ENCODE assay signal across 30 mouse cellular contexts in the genomic region with DNA sequence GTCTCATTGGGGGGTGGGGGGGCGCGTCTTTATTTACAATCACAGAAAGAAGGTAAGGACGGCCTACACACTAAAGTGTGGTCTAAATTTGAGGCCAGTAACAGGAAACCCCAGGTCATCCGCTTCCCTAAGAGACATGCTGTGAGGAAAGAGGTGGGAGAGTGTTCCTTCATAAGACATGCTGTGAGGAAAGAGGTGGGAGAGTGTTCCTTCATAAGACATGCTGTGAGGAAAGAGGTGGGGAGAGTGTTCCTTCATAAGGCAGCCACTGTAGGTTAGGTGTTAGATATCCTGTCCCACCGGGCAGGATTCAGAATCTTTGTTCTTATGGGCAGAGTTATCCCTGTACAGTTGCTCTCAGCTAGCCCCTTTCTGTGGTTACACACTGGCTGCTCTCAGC. TPM values are rescaled to one million over a fixed set of nuclear protein-coding genes. Genes with fewer than 3 reads are reported as not detected.
"Had no signal": no experiment of that assay in that cellular context is flagged by ENCODE, and none has a peak within 500 bp of the region (broad histone marks: within the 10 kb centered on the region; RNA-seq: fewer than 3 reads in every experiment).

No protein-coding gene starts in this region.

- H3K4me1 ChIP-seq: embryonic facial prominence, embryonic 10.5 days; embryonic facial prominence, embryonic 12.5 days; embryonic facial prominence, embryonic 13.5 days; embryonic facial prominence, embryonic 15.5 days; forebrain, embryonic 10.5 days; forebrain, embryonic 12.5 days; forebrain, embryonic 13.5 days; forebrain, embryonic 15.5 days had no signal

- H3K9me3 ChIP-seq: embryonic facial prominence, embryonic 10.5 days; embryonic facial prominence, embryonic 12.5 days; embryonic facial prominence, embryonic 13.5 days; embryonic facial prominence, embryonic 15.5 days; forebrain, embryonic 10.5 days; forebrain, embryonic 12.5 days; forebrain, embryonic 13.5 days; forebrain, embryonic 15.5 days had no signal

- H3K9ac ChIP-seq: embryonic facial prominence, embryonic 12.5 days; embryonic facial prominence, embryonic 13.5 days; embryonic facial prominence, embryonic 15.5 days; forebrain, embryonic 12.5 days; forebrain, embryonic 13.5 days; forebrain, embryonic 15.5 days; forebrain, postnatal 0 days had no signal

- DNase-seq: cerebellum, adult 2 months; cerebellum, adult 8-10 months; cerebellum, adult 9-10 months; cerebellum, adult 9-11 months; cerebellum, postnatal 10 days; cerebellum, postnatal 14 days; cerebellum, postnatal 25 days; cerebellum, postnatal 36 days; embryo, embryonic 11 days; forebrain, postnatal 0 days; gastrocnemius, adult 2 months; gastrocnemius, postnatal 10 days; gastrocnemius, postnatal 14 days; gastrocnemius, postnatal 25 days; gastrocnemius, postnatal 36 days; heart, adult 11 months; heart, adult 18-20 months; heart, adult 2 months had no signal

- H3K4me2 ChIP-seq: embryonic facial prominence, embryonic 12.5 days; embryonic facial prominence, embryonic 13.5 days; embryonic facial prominence, embryonic 15.5 days; forebrain, embryonic 12.5 days; forebrain, embryonic 13.5 days; forebrain, embryonic 15.5 days had no signal

- H3K4me3 ChIP-seq: embryonic facial prominence, embryonic 10.5 days; embryonic facial prominence, embryonic 12.5 days; embryonic facial prominence, embryonic 13.5 days; embryonic facial prominence, embryonic 15.5 days; erythroblast, embryonic 14.5 days; forebrain, embryonic 10.5 days; forebrain, embryonic 12.5 days; forebrain, embryonic 13.5 days; forebrain, embryonic 15.5 days; gastrocnemius, adult 2 months; heart, adult 2 months had no signal

- H3K27ac ChIP-seq: embryonic facial prominence, embryonic 10.5 days; embryonic facial prominence, embryonic 12.5 days; embryonic facial prominence, embryonic 13.5 days; embryonic facial prominence, embryonic 15.5 days; forebrain, embryonic 10.5 days; forebrain, embryonic 12.5 days; forebrain, embryonic 13.5 days; forebrain, embryonic 15.5 days; gastrocnemius, adult 2 months; heart, adult 2 months had no signal

- ATAC-seq: forebrain, embryonic 13.5 days; forebrain, embryonic 14.5 days; forebrain, embryonic 15.5 days; forebrain, embryonic 16.5 days; forebrain, postnatal 0 days had no signal

- H3K27me3 ChIP-seq: embryonic facial prominence, embryonic 12.5 days; embryonic facial prominence, embryonic 13.5 days; embryonic facial prominence, embryonic 15.5 days; forebrain, embryonic 12.5 days; forebrain, embryonic 13.5 days; forebrain, embryonic 15.5 days had no signal

- H3K36me3 ChIP-seq: embryonic facial prominence, embryonic 10.5 days; embryonic facial prominence, embryonic 12.5 days; embryonic facial prominence, embryonic 13.5 days; embryonic facial prominence, embryonic 15.5 days; forebrain, embryonic 10.5 days; forebrain, embryonic 12.5 days; forebrain, embryonic 15.5 days had no signal

RNA-seq across cellular contexts. Expression of a gene that starts 54.8 kb away (rescaled TPM):
- total RNA-seq: common myeloid progenitor, adult 5-6 weeks had no signal
- polyA plus RNA-seq: erythroblast, embryonic 14.5 days had no signal
